Mouse (Mus musculus) C2C12 (cell line): ENCODE results near the gene Axin1.

ENCODE experiments used
- CEBPB ChIP-seq: IDR thresholded peaks from one replicate; pipeline ENCODE4 v1.6.1; 2011; ENCODE audit warnings: low read depth, mild to moderate bottlenecking, control low read depth, moderate library complexity
- CTCF ChIP-seq: IDR thresholded peaks from one replicate; pipeline ENCODE4 v1.5.1; 2011; ENCODE audit not compliant: control insufficient read depth, insufficient read depth, insufficient read length
- FOSL1 ChIP-seq: IDR thresholded peaks from one replicate; pipeline ENCODE4 v1.8.0; 2011; ENCODE audit warnings: mild to moderate bottlenecking, low read length; ENCODE audit not compliant: poor library complexity, insufficient read depth, severe bottlenecking
- MAX ChIP-seq: IDR thresholded peaks from one replicate; pipeline ENCODE4 v1.6.1; 2011; ENCODE audit warnings: mild to moderate bottlenecking, control low read depth
- MYOD1 ChIP-seq: IDR thresholded peaks from one replicate; pipeline ENCODE4 v1.6.1; 2011; ENCODE audit warnings: low read depth; ENCODE audit not compliant: control insufficient read depth, insufficient read length
- MYOG ChIP-seq: IDR thresholded peaks from one replicate; pipeline ENCODE4 v1.6.1; 2011; ENCODE audit not compliant: control insufficient read depth, insufficient read length; ENCODE audit errors: extremely low read depth
- USF1 ChIP-seq: IDR thresholded peaks from one replicate; pipeline ENCODE4 v1.6.1; 2011; ENCODE audit warnings: low read depth, mild to moderate bottlenecking, control low read depth, moderate library complexity

DNA sequence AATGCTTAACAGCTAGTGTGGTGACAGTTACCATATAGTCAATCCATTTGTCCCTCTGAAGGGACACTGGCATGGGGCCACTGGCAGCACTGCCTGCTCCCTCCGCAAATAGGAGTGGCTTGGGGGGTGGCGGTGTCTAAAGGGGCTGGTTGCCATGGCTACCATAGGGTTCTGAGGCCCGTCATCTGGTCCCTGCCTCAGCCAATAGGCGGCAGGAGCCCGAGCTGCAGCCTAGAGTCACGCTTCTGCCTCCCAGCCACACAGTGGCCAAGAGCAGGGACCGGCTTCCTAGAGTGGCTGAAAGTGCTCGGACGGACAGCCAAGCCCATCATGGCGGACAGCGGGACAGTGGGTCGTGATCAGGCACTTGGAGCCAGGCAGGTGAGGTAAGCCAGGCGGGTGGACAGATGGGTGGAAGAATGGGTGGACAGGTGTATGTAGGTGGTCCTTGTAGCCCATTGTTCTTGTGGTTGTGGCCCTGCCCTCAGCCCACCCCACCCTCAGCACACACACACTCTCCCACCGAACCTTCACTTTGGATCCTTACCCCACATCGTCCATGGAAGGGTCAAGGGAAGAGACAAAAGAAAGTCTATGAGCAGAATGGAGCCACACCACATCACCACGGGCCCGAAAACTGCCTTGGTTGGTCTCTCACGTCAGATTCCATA, 7.3 kb upstream of the Axin1 start:
- TF ChIP-seq CTCF, result no peak
- TF ChIP-seq USF1, result no peak
- no peak for TF ChIP-seq MYOG
- no peak for TF ChIP-seq CEBPB
- no peak for TF ChIP-seq MAX
- TF ChIP-seq MYOD1, result no peak
- TF ChIP-seq FOSL1, result no peak
